Mouse (Mus musculus): ENCODE measurements around the gene Ltbp2. TPM values are rescaled to one million over a fixed set of nuclear protein-coding genes. Genes with fewer than 3 reads are reported as not detected.

Gene Ltbp2
- polyA plus RNA-seq, 1 experiment: 19.7 TPM

DNA sequence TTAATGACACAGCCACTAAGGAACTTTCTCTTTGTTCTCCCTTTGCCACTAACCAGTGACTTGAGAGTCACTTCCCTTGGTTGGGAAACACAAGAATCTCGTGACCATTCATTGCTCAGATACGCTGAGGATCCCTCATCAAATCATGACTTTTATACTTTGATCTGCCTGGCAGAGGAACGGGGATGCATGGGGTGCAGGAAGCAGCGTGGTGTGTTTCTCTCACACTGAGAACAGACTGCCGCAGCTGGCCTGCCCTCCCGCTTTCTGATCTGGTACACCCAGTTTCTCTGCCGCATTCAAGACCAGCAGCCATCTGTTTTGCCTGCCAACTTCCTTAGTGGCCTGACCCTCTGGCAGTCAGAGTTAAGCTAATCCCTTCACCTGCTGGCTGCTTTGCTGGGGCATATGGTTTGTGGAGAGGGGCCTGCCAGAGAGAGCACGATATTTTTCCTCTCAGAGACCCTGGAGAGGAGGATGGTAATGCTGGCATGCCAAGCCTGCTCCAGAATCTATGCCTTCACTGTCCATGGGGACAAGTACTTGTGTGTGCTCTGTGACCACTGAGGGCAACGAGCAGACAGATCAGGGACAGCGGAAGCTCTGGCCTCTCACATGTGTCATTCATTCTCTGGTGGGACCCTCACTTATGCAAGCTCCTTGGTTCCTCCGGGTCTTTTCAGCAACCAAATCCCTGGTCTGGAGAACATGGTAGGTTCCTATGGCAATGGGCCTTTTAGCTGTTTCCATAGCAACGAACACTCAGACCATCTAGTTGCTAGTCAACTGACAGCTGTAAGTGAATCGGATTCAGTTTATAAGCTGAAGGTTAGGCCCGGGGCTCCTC is 124.0 kb downstream of the Ltbp2 start:
- no peak overlapping the region for H3ac ChIP-seq (ENCODE audit: control insufficient read depth, insufficient read length)
- no peaks in the 10 kb centered on the region for H3K79me2 ChIP-seq (ENCODE audit: control insufficient read depth, insufficient read depth)
- H3K4me2 ChIP-seq (ENCODE audit: low read depth): peak overlapping the region; percentile 57
- H3K36me3 ChIP-seq (ENCODE audit: control insufficient read depth, insufficient read depth): peaks cover 14% of the 10 kb centered on the region
- TF ChIP-seq MYOG (IDR thresholded peaks at IDR 0.05; ENCODE audit: control insufficient read depth in 1 of 3, insufficient read depth in 1 of 3, insufficient read length in 2 of 3, low read depth in 2 of 3) (peak in 1 of 3 experiments; percentile 58), MYOD1 (IDR thresholded peaks at IDR 0.05; ENCODE audit: control insufficient read depth in 1 of 3, insufficient read length in 2 of 3, low read depth in 2 of 3) (peak in 2 of 3 experiments; percentile 65 to 68), POLR2AphosphoS2 (IDR thresholded peaks at IDR 0.05; ENCODE audit: insufficient read length, low read depth) (no peak)
- H3K27me3 ChIP-seq (ENCODE audit: control insufficient read depth, insufficient read depth, insufficient read length): no peaks in the 10 kb centered on the region
- H3K4me3 ChIP-seq: no peak overlapping the region

DNA sequence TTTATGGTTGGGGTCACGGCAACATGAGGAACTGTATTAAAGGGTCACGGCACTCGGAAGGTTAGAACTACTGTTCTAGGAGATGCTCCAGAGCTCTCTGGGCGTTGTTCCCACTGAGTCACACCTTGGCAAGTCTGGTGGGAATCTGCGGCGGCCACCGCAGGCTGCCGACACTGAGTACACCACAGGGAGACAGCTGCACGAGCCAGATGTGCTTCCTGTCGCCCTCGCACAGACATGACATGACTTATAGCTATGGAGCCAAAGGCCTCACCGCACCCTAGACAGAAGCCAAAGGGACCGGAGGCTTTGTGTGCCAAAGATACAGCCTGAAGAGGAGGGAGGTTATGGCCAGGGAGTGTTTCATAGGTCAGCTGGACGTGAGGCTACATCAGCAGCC is 125.7 kb downstream of the Ltbp2 start:
- TF ChIP-seq E2F4 (IDR thresholded peaks at IDR 0.05; ENCODE audit: insufficient read depth) (no peak), MYOG (IDR thresholded peaks at IDR 0.05; ENCODE audit: control insufficient read depth in 1 of 3, insufficient read depth in 1 of 3, insufficient read length in 2 of 3, low read depth in 2 of 3) (peak; percentile 68 to 92 (median 84)), TCF3 (IDR thresholded peaks at IDR 0.05; ENCODE audit: insufficient read length, low read depth) (peak; percentile 94), REST (IDR thresholded peaks at IDR 0.05; ENCODE audit: insufficient read depth, insufficient read length) (no peak), POLR2AphosphoS2 (IDR thresholded peaks at IDR 0.05; ENCODE audit: insufficient read length, low read depth) (no peak), MYOD1 (IDR thresholded peaks at IDR 0.05; ENCODE audit: control insufficient read depth in 1 of 3, insufficient read length in 2 of 3, low read depth in 2 of 3) (peak in 2 of 3 experiments; percentile 97 to 99), TCF12 (IDR thresholded peaks at IDR 0.05; ENCODE audit: insufficient read depth, poor library complexity, severe bottlenecking) (peak; percentile 55), MAX (IDR thresholded peaks at IDR 0.05; ENCODE audit: low read depth) (no peak), CEBPB (IDR thresholded peaks at IDR 0.05; ENCODE audit: insufficient read depth, poor library complexity, severe bottlenecking) (no peak), POLR2A (IDR thresholded peaks at IDR 0.05; ENCODE audit: insufficient read length, low read depth) (no peak), USF1 (IDR thresholded peaks at IDR 0.05; ENCODE audit: low read depth) (no peak), SRF (IDR thresholded peaks at IDR 0.05; ENCODE audit: control insufficient read depth, insufficient read length, low read depth) (no peak)
- Histone ChIP-seq H3K79me2 (ENCODE audit: control insufficient read depth, insufficient read depth) (no peaks in the 10 kb centered on the region), H3K4me2 (ENCODE audit: low read depth) (peak overlapping the region; percentile 57), H3K27me3 (ENCODE audit: control insufficient read depth, insufficient read depth, insufficient read length) (no peaks in the 10 kb centered on the region), H3K4me3 (no peak overlapping the region), H3ac (ENCODE audit: control insufficient read depth, insufficient read length) (no peak overlapping the region), H3K36me3 (ENCODE audit: control insufficient read depth, insufficient read depth) (peaks cover 7% of the 10 kb centered on the region)

DNA sequence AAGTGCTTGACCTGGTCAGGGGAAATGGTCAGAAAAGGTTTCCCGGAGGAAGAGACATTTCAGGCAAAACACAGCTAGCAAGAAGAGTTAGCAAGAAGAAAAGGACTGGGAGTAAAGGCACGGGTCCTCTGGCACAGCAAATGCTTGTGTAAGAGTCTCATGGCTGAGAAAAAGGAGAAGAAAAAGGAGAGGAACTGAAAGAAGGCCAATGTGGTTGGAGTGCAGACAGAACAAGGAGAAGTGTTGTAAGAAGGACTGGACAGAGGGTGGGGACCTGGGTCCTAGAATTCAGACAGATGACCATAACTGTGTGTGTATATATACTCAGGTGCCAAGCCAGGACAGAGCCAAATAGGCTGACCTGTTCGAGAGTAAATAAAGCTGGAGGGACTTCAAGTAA is 128.2 kb downstream of the Ltbp2 start:
- no peak overlapping the region for H3K4me2 ChIP-seq (ENCODE audit: low read depth)
- no peaks in the 10 kb centered on the region for H3K27me3 ChIP-seq (ENCODE audit: control insufficient read depth, insufficient read depth, insufficient read length)
- H3K36me3 ChIP-seq (ENCODE audit: control insufficient read depth, insufficient read depth): no peaks in the 10 kb centered on the region
- H3ac ChIP-seq (ENCODE audit: control insufficient read depth, insufficient read length): no peak overlapping the region
- H3K4me3 ChIP-seq: no peak overlapping the region
- H3K79me2 ChIP-seq (ENCODE audit: control insufficient read depth, insufficient read depth): no peaks in the 10 kb centered on the region
- TF ChIP-seq MYOD1 (IDR thresholded peaks at IDR 0.05; ENCODE audit: control insufficient read depth in 1 of 3, insufficient read length in 2 of 3, low read depth in 2 of 3) (no peak), E2F4 (IDR thresholded peaks at IDR 0.05; ENCODE audit: insufficient read depth) (no peak), TCF12 (IDR thresholded peaks at IDR 0.05; ENCODE audit: insufficient read depth, poor library complexity, severe bottlenecking) (no peak), USF1 (IDR thresholded peaks at IDR 0.05; ENCODE audit: low read depth) (no peak), POLR2A (IDR thresholded peaks at IDR 0.05; ENCODE audit: insufficient read length, low read depth) (no peak), CEBPB (IDR thresholded peaks at IDR 0.05; ENCODE audit: insufficient read depth, poor library complexity, severe bottlenecking) (no peak), TCF3 (IDR thresholded peaks at IDR 0.05; ENCODE audit: insufficient read length, low read depth) (no peak), SRF (IDR thresholded peaks at IDR 0.05; ENCODE audit: control insufficient read depth, insufficient read length, low read depth) (no peak), MYOG (IDR thresholded peaks at IDR 0.05; ENCODE audit: control insufficient read depth in 1 of 3, insufficient read depth in 1 of 3, insufficient read length in 2 of 3, low read depth in 2 of 3) (no peak), REST (IDR thresholded peaks at IDR 0.05; ENCODE audit: insufficient read depth, insufficient read length) (no peak), POLR2AphosphoS2 (IDR thresholded peaks at IDR 0.05; ENCODE audit: insufficient read length, low read depth) (no peak), MAX (IDR thresholded peaks at IDR 0.05; ENCODE audit: low read depth) (no peak)

DNA sequence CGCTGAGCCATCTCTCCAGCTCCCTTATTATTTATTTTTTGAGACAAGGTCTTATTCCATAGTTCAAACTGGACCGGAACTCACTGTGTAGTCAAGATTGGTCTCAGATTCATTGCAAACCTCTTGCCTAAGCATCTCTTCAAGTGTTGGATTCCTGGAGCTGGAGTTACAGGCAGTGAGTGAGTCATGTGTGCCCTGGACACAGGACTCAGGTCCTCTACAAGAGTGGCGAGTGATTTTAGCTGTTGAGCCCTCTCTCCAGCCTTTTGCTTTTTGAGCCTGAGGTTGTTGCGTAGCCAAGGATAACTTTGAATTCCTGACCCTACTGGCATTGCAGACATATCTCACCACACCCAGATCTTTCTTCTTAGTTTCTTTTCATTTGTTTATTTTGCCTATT is 130.6 kb downstream of the Ltbp2 start:
- Histone ChIP-seq H3K36me3 (ENCODE audit: control insufficient read depth, insufficient read depth) (no peaks in the 10 kb centered on the region), H3K4me2 (ENCODE audit: low read depth) (no peak overlapping the region), H3K4me3 (no peak overlapping the region), H3K79me2 (ENCODE audit: control insufficient read depth, insufficient read depth) (no peaks in the 10 kb centered on the region), H3K27me3 (ENCODE audit: control insufficient read depth, insufficient read depth, insufficient read length) (no peaks in the 10 kb centered on the region), H3ac (ENCODE audit: control insufficient read depth, insufficient read length) (no peak overlapping the region)
- no peak for TF ChIP-seq TCF3 (IDR thresholded peaks at IDR 0.05; ENCODE audit: insufficient read length, low read depth)
- TF ChIP-seq REST (IDR thresholded peaks at IDR 0.05; ENCODE audit: insufficient read depth, insufficient read length): no peak
- no peak for TF ChIP-seq POLR2AphosphoS2 (IDR thresholded peaks at IDR 0.05; ENCODE audit: insufficient read length, low read depth)
- no peak for TF ChIP-seq MAX (IDR thresholded peaks at IDR 0.05; ENCODE audit: low read depth)
- no peak for TF ChIP-seq USF1 (IDR thresholded peaks at IDR 0.05; ENCODE audit: low read depth)
- TF ChIP-seq E2F4 (IDR thresholded peaks at IDR 0.05; ENCODE audit: insufficient read depth): no peak
- no peak for TF ChIP-seq SRF (IDR thresholded peaks at IDR 0.05; ENCODE audit: control insufficient read depth, insufficient read length, low read depth)
- TF ChIP-seq POLR2A (IDR thresholded peaks at IDR 0.05; ENCODE audit: insufficient read length, low read depth): no peak
- TF ChIP-seq TCF12 (IDR thresholded peaks at IDR 0.05; ENCODE audit: insufficient read depth, poor library complexity, severe bottlenecking): no peak
- TF ChIP-seq CEBPB (IDR thresholded peaks at IDR 0.05; ENCODE audit: insufficient read depth, poor library complexity, severe bottlenecking): no peak
- no peak for TF ChIP-seq MYOG (IDR thresholded peaks at IDR 0.05; ENCODE audit: control insufficient read depth in 1 of 3, insufficient read depth in 1 of 3, insufficient read length in 2 of 3, low read depth in 2 of 3)
- TF ChIP-seq MYOD1 (IDR thresholded peaks at IDR 0.05; ENCODE audit: control insufficient read depth in 1 of 3, insufficient read length in 2 of 3, low read depth in 2 of 3): no peak
